ENCODE assay signal across 16 mouse cellular contexts in genomic region chr10:127736916-127737315, GRCm38 (mm10). TPM values are rescaled to one million over a fixed set of nuclear protein-coding genes. Genes with fewer than 3 reads are reported as not detected.
A peak's percentile ranks its signal among the peaks of the same experiment; 100 is the strongest.
DNase-seq lines count a peak whose midpoint lies in the region; ATAC-seq and TF ChIP-seq lines count a peak whose summit lies in the region.
"Had no signal": no experiment of that assay in that cellular context is flagged by ENCODE, and none has a peak within 500 bp of the region (broad histone marks: within the 10 kb centered on the region; RNA-seq: fewer than 3 reads in every experiment).

No protein-coding gene starts in this region.

- no peak overlapping the region for H3K9ac ChIP-seq in lung, postnatal 0 days (replicated peaks; ENCODE audit: low read depth)
- no peak overlapping the region for H3K9ac ChIP-seq in midbrain, embryonic 14.5 days (replicated peaks; ENCODE audit: low read length)
- H3K9ac ChIP-seq: heart, embryonic 15.5 days; hindbrain, embryonic 13.5 days; kidney, embryonic 15.5 days; limb, embryonic 15.5 days; neural tube, embryonic 12.5 days had no signal

- no peak for TF ChIP-seq CTCF in lung, postnatal 0 days (IDR thresholded peaks at IDR 0.05)
- TF ChIP-seq CTCF in lung, adult 2 months (IDR thresholded peaks at IDR 0.05; ENCODE audit: insufficient read depth, low read length), result no peak

- H3K27ac ChIP-seq in lung, postnatal 0 days (ENCODE audit: low read length), result peak overlapping the region; percentile 51
- H3K27ac ChIP-seq in macrophage, result peak overlapping the region; percentile 42
- no peak overlapping the region for H3K27ac ChIP-seq in midbrain, embryonic 14.5 days (replicated peaks; ENCODE audit: low read depth, low read length)
- H3K27ac ChIP-seq: heart, embryonic 15.5 days; hindbrain, embryonic 13.5 days; limb, embryonic 15.5 days; neural tube, embryonic 12.5 days had no signal

- no peaks in the 10 kb centered on the region for H3K9me3 ChIP-seq in lung, postnatal 0 days (ENCODE audit: low read length)
- no peaks in the 10 kb centered on the region for H3K9me3 ChIP-seq in midbrain, embryonic 14.5 days (ENCODE audit: control insufficient read depth, low read length)
- H3K9me3 ChIP-seq: heart, embryonic 15.5 days; hindbrain, embryonic 13.5 days; kidney, embryonic 15.5 days; limb, embryonic 15.5 days; neural tube, embryonic 12.5 days had no signal

- peaks cover 3% of the 10 kb centered on the region; the same call in 1 of the 2 replicates for H3K36me3 ChIP-seq in lung, postnatal 0 days (ENCODE audit: insufficient read depth, low read length)
- H3K36me3 ChIP-seq in macrophage (ENCODE audit: inconsistent target), result peaks cover 5% of the 10 kb centered on the region; the same call in 1 of the 2 replicates
- peaks cover 5% of the 10 kb centered on the region for H3K36me3 ChIP-seq in midbrain, embryonic 14.5 days (ENCODE audit: control insufficient read depth, insufficient read depth, low read length)

- H3K27me3 ChIP-seq in lung, postnatal 0 days (replicated peaks; ENCODE audit: insufficient read depth, low read length), result no peaks in the 10 kb centered on the region
- no peaks in the 10 kb centered on the region for H3K27me3 ChIP-seq in midbrain, embryonic 14.5 days (ENCODE audit: control insufficient read depth, insufficient read depth, low read length)
- H3K27me3 ChIP-seq: heart, embryonic 15.5 days; kidney, embryonic 15.5 days; limb, embryonic 15.5 days; neural tube, embryonic 12.5 days had no signal

- 33% methylated on average over 4 of the region's 4 CpGs for WGBS in lung, postnatal 0 days
- 30% methylated on average over 4 of the region's 4 CpGs for WGBS in lung, adult 2 months
- 6% methylated on average over 4 of the region's 4 CpGs for WGBS in macrophage (ENCODE audit: missing documents)
- 80% methylated on average over 4 of the region's 4 CpGs for WGBS in midbrain, embryonic 14.5 days

- H3K4me1 ChIP-seq in lung, postnatal 0 days (ENCODE audit: insufficient read depth, low read depth, low read length), result peaks cover 18% of the 10 kb centered on the region; the same call in 1 of the 2 replicates
- peaks cover 21% of the 10 kb centered on the region for H3K4me1 ChIP-seq in lung, adult 2 months (ENCODE audit: control insufficient read depth, insufficient read depth, low read length)
- peaks cover 12% of the 10 kb centered on the region for H3K4me1 ChIP-seq in midbrain, embryonic 14.5 days (ENCODE audit: control insufficient read depth, insufficient read depth, low read length)

- DNase-seq in lung, postnatal 0 days (ENCODE audit: low spot score), result peak; percentile 65
- DNase-seq in lung, adult 2 months, result no peak
- no peak for DNase-seq in midbrain, embryonic 14.5 days
- DNase-seq in cerebellum, postnatal 14 days, result no peak
- no peak for DNase-seq in kidney, postnatal 4 days
- DNase-seq: cerebellum, adult 9-10 months; gastrocnemius, postnatal 25 days had no signal

- no peak overlapping the region for H3K4me3 ChIP-seq in lung, postnatal 0 days (ENCODE audit: low read depth, low read length)
- no peak overlapping the region for H3K4me3 ChIP-seq in lung, adult 2 months (replicated peaks; ENCODE audit: extremely low read depth, low read depth, low read length)
- H3K4me3 ChIP-seq in macrophage (ENCODE audit: inconsistent target), result no peak overlapping the region
- H3K4me3 ChIP-seq in midbrain, embryonic 14.5 days (replicated peaks; ENCODE audit: low read depth, low read length), result no peak overlapping the region
- H3K4me3 ChIP-seq: erythroblast, embryonic 14.5 days; heart, embryonic 15.5 days; hindbrain, embryonic 13.5 days; kidney, embryonic 15.5 days; limb, embryonic 15.5 days; neural tube, embryonic 12.5 days had no signal

- H3K4me2 ChIP-seq in lung, postnatal 0 days (replicated peaks; ENCODE audit: low read depth, low read length), result no peak overlapping the region
- H3K4me2 ChIP-seq in midbrain, embryonic 14.5 days (ENCODE audit: low read length), result no peak overlapping the region
- H3K4me2 ChIP-seq: heart, embryonic 15.5 days; hindbrain, embryonic 13.5 days; kidney, embryonic 15.5 days; limb, embryonic 15.5 days; midbrain, embryonic 11.5 days; neural tube, embryonic 12.5 days had no signal

- peak; percentile 11; the same call in 1 of the 2 replicates for ATAC-seq in lung, postnatal 0 days
- ATAC-seq in granulocyte monocyte progenitor cell, adult 5-6 weeks (replicated peaks; ENCODE audit: poor library complexity, severe bottlenecking), result peak; percentile 74
- ATAC-seq in midbrain, embryonic 14.5 days (ENCODE audit: low FRiP score, low TSS enrichment), result no peak

- H3K79me2 ChIP-seq in macrophage (ENCODE audit: inconsistent target), result peaks cover 20% of the 10 kb centered on the region; the same call in 1 of the 2 replicates

- no peak for TF ChIP-seq POLR2A in lung, adult 2 months (IDR thresholded peaks at IDR 0.05; ENCODE audit: borderline replicate concordance, extremely low read depth, low read depth, low read length)

- TF ChIP-seq EP300 in lung, postnatal 0 days (IDR thresholded peaks at IDR 0.05), result peak; percentile 43; the same call in 1 of the 2 replicates

RNA-seq across cellular contexts. Expression of gene Zbtb39, which starts 2.4 kb away (rescaled TPM):
- 1.7 and 2.0 TPM in 2 replicates for polyA plus RNA-seq in lung, postnatal 0 days (2015; fragmentation: Nextera tagmentation; extraction: Ambion mirVana)
- polyA plus RNA-seq in lung, adult 2 months (2012; rRNA removed), result 8.7 and 10.5 TPM in 2 replicates
- 6.7 and 7.2 TPM in 2 replicates for total RNA-seq in granulocyte monocyte progenitor cell, adult 5-6 weeks (2014; fragmentation: Nextera tagmentation)
- total RNA-seq in granulocyte monocyte progenitor cell, adult 5-6 weeks (2017), result 2.6 and 3.6 TPM in 2 replicates
- total RNA-seq in macrophage (2018; cell fraction: chromatin; rRNA removed), result 10 to 100 TPM in 9 of 26 experiments, 1 to 10 TPM in 17; 3.6 to 18.6 (median 8.3) TPM
- 1 to 10 TPM; 2.2 to 7.2 (median 4.3) TPM for total RNA-seq in macrophage (2018; cell fraction: cytosol; rRNA removed)
- 10 to 100 TPM in 9 of 26 experiments, 1 to 10 TPM in 17; 4.0 to 17.9 (median 7.3) TPM for total RNA-seq in macrophage (2018; cell fraction: nucleus; rRNA removed)
- 3.1 to 3.8 TPM (median 3.4 TPM) in 3 replicates for polyA plus RNA-seq in macrophage (2018)
- polyA plus RNA-seq in midbrain, embryonic 14.5 days (2014; fragmentation: Nextera tagmentation; extraction: Ambion mirVana), result 5.5 and 6.2 TPM in 2 replicates

RNA-seq across cellular contexts. Expression of gene Tac2, which starts 12.6 kb away (rescaled TPM):
- not detected in 2 replicates for polyA plus RNA-seq in lung, postnatal 0 days (2015; fragmentation: Nextera tagmentation; extraction: Ambion mirVana)
- polyA plus RNA-seq in lung, adult 2 months (2012; rRNA removed), result not detected in 2 replicates
- not detected in 2 replicates for total RNA-seq in granulocyte monocyte progenitor cell, adult 5-6 weeks (2014; fragmentation: Nextera tagmentation)
- not detected in 2 replicates for total RNA-seq in granulocyte monocyte progenitor cell, adult 5-6 weeks (2017)
- not detected for total RNA-seq in macrophage (2018; cell fraction: chromatin; rRNA removed)
- total RNA-seq in macrophage (2018; cell fraction: cytosol; rRNA removed), result not detected
- not detected for total RNA-seq in macrophage (2018; cell fraction: nucleus; rRNA removed)
- not detected in 3 replicates for polyA plus RNA-seq in macrophage (2018)
- not detected in 2 replicates for polyA plus RNA-seq in midbrain, embryonic 14.5 days (2014; fragmentation: Nextera tagmentation; extraction: Ambion mirVana)
- total RNA-seq: gastrocnemius, postnatal 25 days had no signal
- polyA plus RNA-seq: hindbrain, embryonic 13.5 days; midbrain, embryonic 11.5 days had no signal

RNA-seq across cellular contexts. Expression of gene Gpr182, which starts 14.6 kb away (rescaled TPM):
- polyA plus RNA-seq in lung, postnatal 0 days (2015; fragmentation: Nextera tagmentation; extraction: Ambion mirVana), result 18.6 and 23.2 TPM in 2 replicates
- 31.1 and 51.3 TPM in 2 replicates for polyA plus RNA-seq in lung, adult 2 months (2012; rRNA removed)
- not detected in 2 replicates for total RNA-seq in granulocyte monocyte progenitor cell, adult 5-6 weeks (2014; fragmentation: Nextera tagmentation)
- total RNA-seq in granulocyte monocyte progenitor cell, adult 5-6 weeks (2017), result not detected in 2 replicates
- not detected for total RNA-seq in macrophage (2018; cell fraction: chromatin; rRNA removed)
- total RNA-seq in macrophage (2018; cell fraction: cytosol; rRNA removed), result not detected
- total RNA-seq in macrophage (2018; cell fraction: nucleus; rRNA removed), result not detected
- polyA plus RNA-seq in macrophage (2018), result 0.03 TPM in 1 of 3 replicates, not detected in the others
- polyA plus RNA-seq in midbrain, embryonic 14.5 days (2014; fragmentation: Nextera tagmentation; extraction: Ambion mirVana), result 0.53 and 0.67 TPM in 2 replicates

RNA-seq across cellular contexts. Expression of gene Rdh1, which starts 22.6 kb away (rescaled TPM):
- polyA plus RNA-seq in lung, postnatal 0 days (2015; fragmentation: Nextera tagmentation; extraction: Ambion mirVana), result 0.07 TPM in 1 of 2 replicates, not detected in the other
- 0.05 and 0.11 TPM in 2 replicates for polyA plus RNA-seq in lung, adult 2 months (2012; rRNA removed)
- not detected in 2 replicates for total RNA-seq in granulocyte monocyte progenitor cell, adult 5-6 weeks (2014; fragmentation: Nextera tagmentation)
- total RNA-seq in granulocyte monocyte progenitor cell, adult 5-6 weeks (2017), result not detected in 2 replicates
- 1 to 10 TPM in 4 of 26 experiments, under 1 TPM in 19, not detected in 3; 0.25 to 1.9 (median 0.58) TPM for total RNA-seq in macrophage (2018; cell fraction: chromatin; rRNA removed)
- total RNA-seq in macrophage (2018; cell fraction: cytosol; rRNA removed), result under 1 TPM in 14 of 26 experiments, not detected in 12; under 0.01 to 0.07 (median 0.05) TPM
- under 1 TPM in 19 of 26 experiments, not detected in 7; 0.13 to 0.75 (median 0.33) TPM for total RNA-seq in macrophage (2018; cell fraction: nucleus; rRNA removed)
- polyA plus RNA-seq in macrophage (2018), result 0.03 TPM in 1 of 3 replicates, not detected in the others
- polyA plus RNA-seq in midbrain, embryonic 14.5 days (2014; fragmentation: Nextera tagmentation; extraction: Ambion mirVana), result 0.07 TPM in 1 of 2 replicates, not detected in the other
- polyA plus RNA-seq: erythroblast, embryonic 14.5 days; hindbrain, embryonic 13.5 days; midbrain, embryonic 11.5 days had no signal

RNA-seq across cellular contexts. Expression of gene Rdh16f1, which starts 22.7 kb away (rescaled TPM):
- 0.47 TPM in 1 of 2 replicates, not detected in the other for polyA plus RNA-seq in lung, postnatal 0 days (2015; fragmentation: Nextera tagmentation; extraction: Ambion mirVana)
- polyA plus RNA-seq in lung, adult 2 months (2012; rRNA removed), result 0.07 and 0.14 TPM in 2 replicates
- not detected in 2 replicates for total RNA-seq in granulocyte monocyte progenitor cell, adult 5-6 weeks (2014; fragmentation: Nextera tagmentation)
- not detected in 2 replicates for total RNA-seq in granulocyte monocyte progenitor cell, adult 5-6 weeks (2017)
- total RNA-seq in macrophage (2018; cell fraction: chromatin; rRNA removed), result under 1 TPM in 6 of 26 experiments, not detected in 20; 0.38 to 0.49 (median 0.40) TPM
- total RNA-seq in macrophage (2018; cell fraction: cytosol; rRNA removed), result not detected
- under 1 TPM in 8 of 26 experiments, not detected in 18; 0.20 to 0.93 (median 0.36) TPM for total RNA-seq in macrophage (2018; cell fraction: nucleus; rRNA removed)
- not detected in 3 replicates for polyA plus RNA-seq in macrophage (2018)
- polyA plus RNA-seq in midbrain, embryonic 14.5 days (2014; fragmentation: Nextera tagmentation; extraction: Ambion mirVana), result not detected in 2 replicates
- total RNA-seq: gastrocnemius, postnatal 25 days had no signal
- polyA plus RNA-seq: erythroblast, embryonic 14.5 days; heart, embryonic 15.5 days; hindbrain, embryonic 13.5 days; midbrain, embryonic 11.5 days; neural tube, embryonic 12.5 days had no signal

Comparison
In these comparisons a context has a peak if more than half of its experiments do, and no peak if none do; other contexts are left out.
1. RNA of gene Gpr182, which starts 14.6 kb away (polyA plus RNA-seq): 31.1 to 51.3 TPM in lung, adult 2 months and 18.6 to 23.2 TPM in lung, postnatal 0 days; 0.53 to 0.67 TPM in midbrain, embryonic 14.5 days and 0.03 TPM in macrophage; every median in the first group is over 10 times any median in the second.